ENCODE assay signal across 8 mouse cellular contexts in genomic region chr6:122402240-122402639, GRCm38 (mm10).
A peak's percentile ranks its signal among the peaks of the same experiment; 100 is the strongest.
DNase-seq lines count a peak whose midpoint lies in the region; ATAC-seq and TF ChIP-seq lines count a peak whose summit lies in the region.

No protein-coding gene starts in this region.

- peak; percentile 9 to 59 for DNase-seq in adrenal gland, adult (ENCODE audit: inconsistent age in 2 of 2, low spot score in 1 of 2)
- no peak for DNase-seq in adrenal gland, postnatal 4 days (ENCODE audit: low spot score in 2 of 2)
- DNase-seq in kidney, adult 9 months: peak; percentile 45
- DNase-seq in ZHBTc4 (ENCODE audit: low read depth, low spot score): peak; percentile 82
- peak; percentile 40 to 66 for DNase-seq in heart, postnatal 10 days
- DNase-seq in lung, adult 2 months: peak; percentile 5
- DNase-seq in thymus, postnatal 25 days: peak; percentile 3

- intact Hi-C loops in heart, postnatal 10 days (cut with DNase I): loop anchor here (1.0 to 10.0 kb wide), 3 partner anchors 93 to 161 kb away; partner anchors contain the start of gene Rimklb

- no peaks in the 10 kb centered on the region for H3K27me3 ChIP-seq in kidney, embryonic 16.5 days (ENCODE audit: insufficient read depth, low read length)

- peak; percentile 36; the same call in 1 of the 2 replicates for TF ChIP-seq CTCF in lung, adult 2 months (IDR thresholded peaks at IDR 0.05; ENCODE audit: insufficient read depth, low read length)

- TF ChIP-seq POLR2A in lung, adult 2 months (IDR thresholded peaks at IDR 0.05; ENCODE audit: borderline replicate concordance, extremely low read depth, low read depth, low read length): no peak

- H3K4me1 ChIP-seq in kidney, embryonic 16.5 days (ENCODE audit: insufficient read depth, low read length): no peaks in the 10 kb centered on the region
- no peaks in the 10 kb centered on the region for H3K4me1 ChIP-seq in lung, adult 2 months (ENCODE audit: control insufficient read depth, insufficient read depth, low read length)

- H3K36me3 ChIP-seq in kidney, embryonic 16.5 days (ENCODE audit: insufficient read depth, low read length): no peaks in the 10 kb centered on the region

- 14% methylated on average over 3 of the region's 3 CpGs for WGBS in kidney, embryonic 16.5 days
- WGBS in lung, adult 2 months: 15% methylated on average over 3 of the region's 3 CpGs

- no peak for ATAC-seq in kidney, embryonic 16.5 days (ENCODE audit: low FRiP score, low TSS enrichment)

- H3K9ac ChIP-seq in kidney, embryonic 16.5 days (replicated peaks; ENCODE audit: low read length): no peak overlapping the region

- no peak overlapping the region for H3K4me3 ChIP-seq in kidney, embryonic 16.5 days (ENCODE audit: low read length)
- no peak overlapping the region for H3K4me3 ChIP-seq in lung, adult 2 months (replicated peaks; ENCODE audit: extremely low read depth, low read depth, low read length)

- no peak overlapping the region for H3K27ac ChIP-seq in kidney, embryonic 16.5 days (ENCODE audit: low read length)

- no peaks in the 10 kb centered on the region for H3K9me3 ChIP-seq in kidney, embryonic 16.5 days (ENCODE audit: low read length)

- no peak overlapping the region for H3K4me2 ChIP-seq in kidney, embryonic 16.5 days (replicated peaks; ENCODE audit: low read depth, low read length)

Comparison
In these comparisons a context has a peak if more than half of its experiments do, and no peak if none do; other contexts are left out.
1. DNase-seq: peak in adrenal gland, adult (2 of 2), kidney, adult 9 months (single experiment), ZHBTc4 (single experiment), heart, postnatal 10 days (2 of 2), lung, adult 2 months (single experiment) and thymus, postnatal 25 days (single experiment); none in adrenal gland, postnatal 4 days (0 of 2).